Mouse (Mus musculus): Measurements from ENCODE around the gene Rnf220.

- no peak for TF ChIP-seq CTCF (IDR thresholded peaks at IDR 0.05; ENCODE audit: low read depth)
- no peak for TF ChIP-seq EP300 (IDR thresholded peaks at IDR 0.05; ENCODE audit: low read depth)
Measured at GRCm38 (mm10) chr4:117234166-117234741, 262.6 kb downstream of the Rnf220 start.
